25 mouse cellular contexts compared by ENCODE assay signal in the genomic region with DNA sequence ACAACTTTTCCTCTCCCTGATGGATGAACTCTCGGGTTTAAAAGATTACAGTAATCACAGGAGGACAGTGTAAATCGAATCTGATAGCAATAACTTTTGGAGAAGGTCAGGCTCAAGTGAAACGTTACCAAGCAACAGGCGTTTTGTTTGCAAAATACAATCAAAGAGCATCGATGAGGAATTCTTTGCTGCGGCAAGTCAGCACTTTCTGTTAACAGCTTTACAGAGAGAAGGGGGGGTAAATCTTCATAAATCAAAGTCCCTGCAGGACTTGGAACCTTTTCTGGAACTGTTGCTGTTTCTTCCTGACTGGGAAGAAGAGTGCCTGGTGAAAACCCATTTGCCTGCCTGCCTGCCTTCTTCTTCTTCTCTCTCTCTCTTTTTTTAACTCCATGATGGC. TPM values are rescaled to one million over a fixed set of nuclear protein-coding genes. Genes with fewer than 3 reads are reported as not detected.
"Had no signal": no experiment of that assay in that cellular context is flagged by ENCODE, and none has a peak within 500 bp of the region (broad histone marks: within the 10 kb centered on the region; RNA-seq: fewer than 3 reads in every experiment).

No protein-coding gene starts in this region.

- H3K36me3 ChIP-seq: limb, embryonic 12.5 days; liver, embryonic 12.5 days; liver, embryonic 15.5 days; lung, embryonic 15.5 days; midbrain, embryonic 10.5 days; midbrain, embryonic 13.5 days; neural tube, embryonic 13.5 days; stomach, embryonic 15.5 days had no signal

- H3K9ac ChIP-seq: limb, embryonic 12.5 days; liver, embryonic 12.5 days; liver, embryonic 15.5 days; lung, embryonic 15.5 days; midbrain, embryonic 13.5 days; neural tube, embryonic 13.5 days; stomach, embryonic 15.5 days had no signal

- H3K4me3 ChIP-seq: left cerebral cortex, adult 2 months; limb, embryonic 12.5 days; liver, embryonic 12.5 days; liver, embryonic 15.5 days; lung, embryonic 15.5 days; megakaryocyte, embryonic 14.5 days; midbrain, embryonic 10.5 days; midbrain, embryonic 13.5 days; myocyte; neural tube, embryonic 13.5 days; stomach, embryonic 15.5 days had no signal

- ATAC-seq: liver, embryonic 12.5 days; midbrain, embryonic 13.5 days; midbrain, embryonic 16.5 days had no signal

- H3K4me2 ChIP-seq: limb, embryonic 12.5 days; liver, embryonic 12.5 days; liver, embryonic 15.5 days; lung, embryonic 15.5 days; midbrain, embryonic 13.5 days; neural tube, embryonic 13.5 days; stomach, embryonic 15.5 days had no signal

- DNase-seq: kidney, adult 9 months; kidney, postnatal 10 days; kidney, postnatal 36 days; layer of hippocampus, postnatal 36 days; liver; lung, adult 18-20 months; lung, postnatal 10 days; lung, postnatal 36 days; retina, postnatal 1 day; right cerebral cortex, postnatal 25 days; spleen, adult 18-20 months; thymus, adult 18-20 months; thymus, postnatal 36 days had no signal

- H3K27ac ChIP-seq: left cerebral cortex, adult 2 months; limb, embryonic 12.5 days; liver, embryonic 12.5 days; liver, embryonic 15.5 days; lung, embryonic 15.5 days; midbrain, embryonic 10.5 days; midbrain, embryonic 13.5 days; neural tube, embryonic 13.5 days; stomach, embryonic 15.5 days had no signal

- H3K9me3 ChIP-seq: limb, embryonic 12.5 days; liver, embryonic 12.5 days; liver, embryonic 15.5 days; lung, embryonic 15.5 days; midbrain, embryonic 10.5 days; midbrain, embryonic 13.5 days; neural tube, embryonic 13.5 days; stomach, embryonic 15.5 days had no signal

RNA-seq across cellular contexts. Expression of a gene that starts 5.8 kb away (rescaled TPM):
- polyA plus RNA-seq: liver, embryonic 12.5 days; liver, embryonic 15.5 days; midbrain, embryonic 16.5 days had no signal
